Mouse (Mus musculus) G1E (cell line): ENCODE measurements around the gene Pus3.

Source experiments
- GATA2 ChIP-seq: IDR thresholded peaks from 2 replicates; pipeline ENCODE4 v1.6.1; 2012; ENCODE audit warnings: low read depth, low read length, inconsistent platforms, borderline replicate concordance
- TAL1 ChIP-seq: conservative IDR thresholded peaks from 2 replicates; pipeline ENCODE4 v1.6.1; 2012; ENCODE audit warnings: low read depth, low read length, inconsistent platforms, mixed read lengths

- TF ChIP-seq TAL1 (no peak), GATA2 (no peak)
Measured at GRCm38 (mm10) chr9:35516711-35517110, 41.7 kb upstream of the Pus3 start.
